Mouse (Mus musculus): ENCODE results near the gene Tmem259. TPM values are rescaled to one million over a fixed set of nuclear protein-coding genes. Genes with fewer than 3 reads are reported as not detected.

Tmem259 gene
- polyA plus RNA-seq, 1 experiment from 2014 or later = 13.1 TPM

- Histone ChIP-seq H3K27me3 (ENCODE audit: insufficient read depth, poor library complexity, severe bottlenecking) (peaks cover 96% of the 10 kb centered on the region), H3K9me3 (no peaks in the 10 kb centered on the region), H3K4me1 (replicated peaks) (peaks cover 99% of the 10 kb centered on the region), H3K27ac (peak overlapping the region; percentile 81), H3K4me3 (peak overlapping the region; percentile 29; the same call in 1 of the 2 replicates), H3K36me3 (peaks cover 86% of the 10 kb centered on the region)
- DNase-seq (ENCODE audit: low spot score) = no peak
- 71% methylated on average over 13 of the region's 13 CpGs for WGBS
Observed at GRCm38 (mm10) chr10:79934272-79934721, 49.8 kb downstream of the Tmem259 start.

DNA sequence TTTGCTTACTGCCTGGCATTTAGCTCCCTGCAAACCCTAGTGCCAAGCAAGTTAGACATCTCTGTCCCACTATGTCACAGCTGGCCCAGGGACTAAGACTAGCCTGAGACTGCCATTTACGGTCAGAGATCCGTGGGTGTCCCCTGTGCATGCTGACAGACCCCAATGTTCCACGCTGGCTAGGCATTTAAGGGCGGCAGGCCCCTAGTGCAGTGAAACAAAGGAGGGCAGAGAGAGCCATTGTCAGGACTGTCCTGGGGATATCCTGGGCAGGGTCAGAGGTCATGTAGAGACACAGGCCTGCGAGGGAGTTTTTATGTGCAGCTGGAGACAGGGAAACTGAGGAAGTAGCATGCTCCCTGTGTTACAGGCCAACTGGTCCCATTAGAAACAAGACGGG, 50.3 kb downstream of the Tmem259 start:
- Histone ChIP-seq H3K27ac (peak overlapping the region; percentile 81), H3K27me3 (ENCODE audit: insufficient read depth, poor library complexity, severe bottlenecking) (peaks cover 92% of the 10 kb centered on the region), H3K36me3 (peaks cover 82% of the 10 kb centered on the region), H3K9me3 (no peaks in the 10 kb centered on the region), H3K4me1 (replicated peaks) (peaks cover 99% of the 10 kb centered on the region), H3K4me3 (peak overlapping the region; percentile 29; the same call in 1 of the 2 replicates)
- DNase-seq (ENCODE audit: low spot score) = no peak
- WGBS = 29% methylated on average over 6 of the region's 6 CpGs

DNA sequence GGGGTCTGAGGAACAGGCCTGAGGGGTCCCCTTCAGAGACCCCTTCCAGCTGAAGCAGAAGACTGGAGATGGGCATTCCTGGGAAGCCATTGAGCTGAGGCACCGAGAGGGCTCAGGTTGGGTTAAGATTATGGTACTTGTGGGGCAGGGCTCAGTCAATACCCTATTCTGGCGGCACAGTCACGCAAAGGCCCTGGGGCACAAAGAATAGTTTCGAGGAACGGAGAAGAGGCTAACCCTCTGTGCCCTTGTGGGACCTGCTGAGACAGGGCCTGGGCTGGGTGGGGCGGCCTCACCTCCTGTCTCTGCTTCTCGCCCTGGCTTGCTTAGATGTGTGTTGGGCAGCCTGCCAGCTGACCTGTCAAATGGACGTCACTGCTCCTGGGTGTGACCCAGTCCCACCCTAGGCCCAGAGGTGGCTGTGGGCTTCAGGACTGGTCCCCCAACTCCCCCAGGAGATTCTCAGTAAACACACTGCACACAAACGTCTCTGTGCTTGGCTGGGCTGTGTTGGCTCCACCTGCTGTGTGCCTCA, 50.9 kb downstream of the Tmem259 start:
- Histone ChIP-seq H3K27me3 (ENCODE audit: insufficient read depth, poor library complexity, severe bottlenecking) (peaks cover 85% of the 10 kb centered on the region), H3K36me3 (peaks cover 75% of the 10 kb centered on the region), H3K9me3 (no peaks in the 10 kb centered on the region), H3K4me3 (peak overlapping the region; percentile 29), H3K4me1 (replicated peaks) (peaks cover 99% of the 10 kb centered on the region), H3K27ac (peak overlapping the region; percentile 81)
- DNase-seq (ENCODE audit: low spot score) = no peak
- 63% methylated on average over 9 of the region's 9 CpGs for WGBS

- peaks cover 70% of the 10 kb centered on the region for H3K36me3 ChIP-seq
- H3K4me1 ChIP-seq (replicated peaks) = peaks cover 99% of the 10 kb centered on the region
- DNase-seq (ENCODE audit: low spot score) = peak; percentile 76
- H3K27me3 ChIP-seq (ENCODE audit: insufficient read depth, poor library complexity, severe bottlenecking) = peaks cover 82% of the 10 kb centered on the region
- peak overlapping the region; percentile 29 for H3K4me3 ChIP-seq
- WGBS = 8% methylated on average over 8 of the region's 8 CpGs
- H3K27ac ChIP-seq = peak overlapping the region; percentile 81
- no peaks in the 10 kb centered on the region for H3K9me3 ChIP-seq
Observed at GRCm38 (mm10) chr10:79932736-79933135, 51.4 kb downstream of the Tmem259 start.

DNA sequence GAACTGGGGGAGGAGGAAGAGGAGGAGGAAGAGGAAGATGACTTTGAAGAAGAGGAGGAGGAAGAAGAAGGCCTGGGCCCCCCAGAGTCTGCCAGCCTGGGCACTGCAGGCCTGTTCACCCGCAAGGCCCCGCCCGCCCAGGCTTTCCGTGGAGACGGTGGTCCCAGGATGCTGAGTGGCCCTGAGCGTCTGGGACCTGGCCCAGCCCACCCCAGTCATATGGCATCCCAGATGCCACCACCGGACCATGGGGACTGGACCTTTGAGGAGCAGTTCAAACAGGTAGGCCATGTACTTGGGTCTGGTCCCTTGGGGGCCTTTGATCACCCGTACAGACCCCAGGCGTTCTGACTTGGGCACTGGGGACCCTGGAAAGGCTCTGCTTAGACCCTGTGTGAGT, 52.3 kb downstream of the Tmem259 start:
- WGBS = 85% methylated on average over 9 of the region's 9 CpGs
- Histone ChIP-seq H3K36me3 (peaks cover 62% of the 10 kb centered on the region), H3K4me3 (0 out of 2 replicates have a peak overlapping the region, but pooled peaks have one; percentile 6), H3K4me1 (replicated peaks) (peaks cover 98% of the 10 kb centered on the region), H3K27ac (peak overlapping the region; percentile 81), H3K27me3 (ENCODE audit: insufficient read depth, poor library complexity, severe bottlenecking) (peaks cover 73% of the 10 kb centered on the region), H3K9me3 (no peaks in the 10 kb centered on the region)
- DNase-seq (ENCODE audit: low spot score) = no peak

- Histone ChIP-seq H3K36me3 (peaks cover 54% of the 10 kb centered on the region), H3K9me3 (no peaks in the 10 kb centered on the region), H3K27ac (peak overlapping the region; percentile 18; the same call in 1 of the 2 replicates), H3K27me3 (ENCODE audit: insufficient read depth, poor library complexity, severe bottlenecking) (peaks cover 70% of the 10 kb centered on the region), H3K4me3 (peak overlapping the region; percentile 95; the same call in 1 of the 2 replicates), H3K4me1 (replicated peaks) (peaks cover 99% of the 10 kb centered on the region)
- WGBS = 85% methylated on average over 16 of the region's 16 CpGs
- DNase-seq (ENCODE audit: low spot score) = no peak
Observed at GRCm38 (mm10) chr10:79930826-79931186, 53.3 kb downstream of the Tmem259 start.

- Histone ChIP-seq H3K4me1 (replicated peaks) (peaks cover 98% of the 10 kb centered on the region), H3K27me3 (ENCODE audit: insufficient read depth, poor library complexity, severe bottlenecking) (peaks cover 66% of the 10 kb centered on the region), H3K9me3 (no peaks in the 10 kb centered on the region), H3K4me3 (peak overlapping the region; percentile 95), H3K27ac (peak overlapping the region; percentile 96), H3K36me3 (peaks cover 48% of the 10 kb centered on the region)
- 89% methylated on average over 18 of the region's 18 CpGs for WGBS
- DNase-seq (ENCODE audit: low spot score) = no peak
Observed at GRCm38 (mm10) chr10:79929967-79930825, 53.9 kb downstream of the Tmem259 start.

GRCm38 (mm10) chr10:79928907-79929701, 55.0 kb downstream of the Tmem259 start:
- H3K4me1 ChIP-seq (replicated peaks) = peaks cover 87% of the 10 kb centered on the region
- peak overlapping the region; percentile 95 for H3K4me3 ChIP-seq
- WGBS = 23% methylated on average over 9 of the region's 9 CpGs
- H3K27ac ChIP-seq = peak overlapping the region; percentile 96
- DNase-seq (ENCODE audit: low spot score) = no peak
- peaks cover 58% of the 10 kb centered on the region for H3K27me3 ChIP-seq (ENCODE audit: insufficient read depth, poor library complexity, severe bottlenecking)
- no peaks in the 10 kb centered on the region for H3K9me3 ChIP-seq
- peaks cover 38% of the 10 kb centered on the region for H3K36me3 ChIP-seq

GRCm38 (mm10) chr10:79928030-79928694, 56.0 kb downstream of the Tmem259 start:
- Histone ChIP-seq H3K9me3 (no peaks in the 10 kb centered on the region), H3K27ac (peak overlapping the region; percentile 96), H3K27me3 (ENCODE audit: insufficient read depth, poor library complexity, severe bottlenecking) (peaks cover 58% of the 10 kb centered on the region), H3K4me1 (replicated peaks) (peaks cover 77% of the 10 kb centered on the region), H3K36me3 (peaks cover 30% of the 10 kb centered on the region), H3K4me3 (peak overlapping the region; percentile 95)
- peak; percentile 66 for DNase-seq (ENCODE audit: low spot score)
- under 1% methylated on average over 29 of the region's 29 CpGs for WGBS

GRCm38 (mm10) chr10:79927324-79928029, 56.7 kb downstream of the Tmem259 start:
- Histone ChIP-seq H3K9me3 (no peaks in the 10 kb centered on the region), H3K4me3 (peak overlapping the region; percentile 95), H3K27ac (peak overlapping the region; percentile 96), H3K27me3 (ENCODE audit: insufficient read depth, poor library complexity, severe bottlenecking) (peaks cover 58% of the 10 kb centered on the region), H3K36me3 (peaks cover 24% of the 10 kb centered on the region), H3K4me1 (replicated peaks) (peaks cover 71% of the 10 kb centered on the region)
- no peak for DNase-seq (ENCODE audit: low spot score)
- WGBS = under 1% methylated on average over 54 of the region's 54 CpGs

DNA sequence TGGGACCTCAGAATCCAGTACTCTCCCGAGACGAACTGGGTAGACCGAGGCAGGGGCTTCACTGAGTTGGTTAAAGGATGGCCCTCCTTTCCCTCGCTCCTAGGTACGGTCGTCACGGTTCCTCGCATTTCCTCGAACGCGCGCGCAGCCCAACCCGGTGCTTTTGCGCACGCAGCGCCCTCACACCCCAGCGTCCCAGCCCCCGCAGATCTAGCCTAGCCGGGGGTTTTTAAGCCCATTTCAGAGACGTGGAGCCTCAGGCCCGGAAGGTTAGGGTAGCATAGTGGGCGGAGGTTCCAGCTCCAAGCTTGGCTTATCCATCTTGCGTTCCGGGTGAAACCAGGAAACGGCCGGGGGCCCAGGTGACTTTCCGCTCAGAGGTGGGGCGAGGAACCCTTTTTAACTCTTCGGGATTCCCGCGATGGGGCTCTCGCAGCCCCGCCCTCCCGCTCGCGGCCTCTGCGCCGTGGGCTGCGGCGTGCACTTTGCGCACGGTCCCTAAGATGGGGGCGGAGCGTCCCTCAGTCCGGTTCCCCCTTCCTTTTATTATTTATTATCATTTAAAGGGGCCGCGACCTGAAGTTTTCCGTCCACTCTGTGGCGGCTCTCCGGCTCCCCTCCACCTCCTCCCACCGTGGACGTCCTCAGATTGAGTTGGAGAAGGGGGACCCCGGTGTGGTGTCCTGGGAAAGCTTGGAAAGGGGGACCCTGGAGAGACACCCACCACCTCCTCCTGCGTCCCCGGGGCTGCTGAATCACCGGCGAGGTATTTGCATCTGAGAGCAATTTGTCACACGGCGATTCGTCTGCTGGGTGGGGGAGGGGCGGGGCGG, 57.4 kb downstream of the Tmem259 start, which contains the start of gene Arid3a:
TSS of gene Arid3a (plus strand) at position 553 of the 833 bp plus-strand sequence.
- peak within 1 kb of the TSS; percentile 96 for H3K27ac ChIP-seq
- DNase-seq (ENCODE audit: low spot score) = peak; percentile 90
- H3K4me1 ChIP-seq (replicated peaks) = peaks cover 65% of the 10 kb centered on the region
- H3K9me3 ChIP-seq = no peaks in the 10 kb centered on the region
- H3K36me3 ChIP-seq = peaks cover 16% of the 10 kb centered on the region
- peaks cover 58% of the 10 kb centered on the region for H3K27me3 ChIP-seq (ENCODE audit: insufficient read depth, poor library complexity, severe bottlenecking)
- H3K4me3 ChIP-seq = peak within 1 kb of the TSS; percentile 95
- WGBS = under 1% methylated on average over 63 of the region's 63 CpGs
